Mouse (Mus musculus): ENCODE measurements at regions not wholly inside any gene's neighbourhood (a gene's known extent, or its start where the extent isn't known, plus 50 kb on each side); places are given as distances from the start of the nearest gene placed in this dataset.
"Not testable (repeated sequence)": the region's sequence is repeated elsewhere in the genome, so short reads cannot be mapped to it uniquely, and the experiment has no call there.

GRCm38 (mm10) chr2:149283274-149283673 is 121.6 kb upstream of the Cst10 start:
- peak in 1 of 2 experiments; percentile 1 for DNase-seq (ENCODE audit: low spot score in 2 of 2)

- no peak for DNase-seq (ENCODE audit: low spot score in 2 of 2)
These were observed 120.7 kb upstream of the Cst10 start for GRCm38 (mm10) chr2:149284199-149284598.

GRCm38 (mm10) chr2:149296936-149297335 is 107.9 kb upstream of the Cst10 start:
- DNase-seq (ENCODE audit: low spot score in 2 of 2) = not testable (repeated sequence)

GRCm38 (mm10) chr2:149305553-149305952 is 99.3 kb upstream of the Cst10 start:
- no peak for DNase-seq (ENCODE audit: low spot score in 2 of 2)

GRCm38 (mm10) chr2:149350239-149350811 is 54.5 kb upstream of the Cst10 start:
- DNase-seq (ENCODE audit: low spot score in 2 of 2) = peak; percentile 1
